Mouse (Mus musculus): ENCODE results near the gene Lrmda.

Lrmda gene

DNA sequence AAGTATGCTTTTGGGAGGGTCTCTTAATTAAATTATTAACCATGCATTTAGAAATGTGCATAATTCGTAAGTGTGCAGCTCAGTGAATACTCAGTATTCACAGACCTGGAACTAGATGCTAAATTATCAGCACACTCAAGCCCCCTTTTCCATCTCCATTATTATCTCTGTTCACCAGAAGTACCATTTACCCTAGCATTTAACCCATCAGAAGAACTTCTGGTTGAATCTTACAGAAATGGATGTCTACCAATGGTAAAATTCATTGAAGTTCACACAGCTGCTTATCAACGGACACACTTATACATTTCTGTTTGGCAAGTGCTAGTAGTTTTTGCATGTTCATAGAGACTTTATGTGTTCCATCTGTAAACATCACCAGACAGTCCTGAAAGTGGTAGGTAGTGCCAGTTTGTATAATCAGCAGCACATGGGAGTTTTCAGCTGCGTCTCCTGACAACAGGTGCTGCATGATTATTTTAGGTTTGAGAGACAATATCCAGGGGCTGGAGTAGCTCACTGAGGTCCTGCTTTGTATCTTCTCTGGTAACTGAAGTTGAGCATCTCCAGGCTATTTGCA is 968.7 kb downstream of the Lrmda start:
- DNase-seq (ENCODE audit: extremely low read depth, low read depth, low spot score): no peak

DNA sequence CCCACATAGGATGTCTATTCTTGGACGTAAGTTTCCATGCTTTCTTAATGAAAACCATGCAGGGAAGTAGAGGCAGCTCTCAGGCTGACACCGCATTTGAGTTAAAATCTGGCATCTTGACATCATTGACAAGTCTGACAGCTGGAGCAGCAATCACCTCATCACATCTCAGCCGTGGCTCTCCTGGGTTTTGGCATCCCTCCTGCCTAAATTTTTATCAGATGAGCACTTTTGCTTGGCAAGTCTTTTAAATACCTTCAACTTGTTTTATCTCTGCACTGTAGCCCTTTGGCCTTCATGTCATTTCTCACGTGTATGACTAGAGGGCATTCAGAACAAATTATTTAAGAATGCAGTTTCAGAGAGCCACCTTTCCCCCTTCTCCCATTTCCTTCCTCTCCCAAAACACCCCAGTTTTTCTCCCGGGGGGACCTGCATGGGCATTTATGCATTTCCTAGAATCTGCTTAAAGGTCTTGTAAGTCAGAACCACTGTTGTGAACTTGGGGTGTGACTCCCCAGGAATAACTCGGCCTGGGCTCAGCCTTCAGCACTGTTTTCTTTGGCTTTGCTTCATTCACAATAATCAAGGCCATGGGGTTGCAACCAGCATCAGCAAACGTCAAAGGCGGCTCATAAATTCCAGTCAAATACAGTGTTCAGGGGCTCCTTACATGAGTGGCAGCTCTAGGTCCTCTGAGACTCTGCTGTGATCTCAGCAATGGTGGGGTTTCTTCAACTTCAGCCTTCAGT is 975.8 kb downstream of the Lrmda start:
- DNase-seq (ENCODE audit: extremely low read depth, low read depth, low spot score): no peak

DNA sequence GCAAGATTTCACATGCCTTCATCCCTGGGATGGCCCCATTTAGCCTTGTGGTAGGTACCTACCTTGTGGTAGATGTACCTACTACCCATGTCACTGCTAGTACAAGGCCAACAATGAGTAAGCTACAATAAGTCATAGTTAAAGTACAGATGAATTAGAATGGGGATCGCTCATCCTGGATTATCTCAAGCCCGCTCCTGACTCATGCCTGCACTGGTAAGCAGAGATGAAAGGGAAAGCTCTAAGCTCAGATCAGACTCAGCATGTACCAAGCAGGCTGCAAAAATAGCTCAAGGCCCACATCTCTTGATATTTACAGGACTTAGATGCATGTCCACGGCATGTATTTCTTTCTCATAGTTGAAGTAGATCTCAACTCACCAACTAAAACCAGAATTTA is 979.4 kb downstream of the Lrmda start:
- DNase-seq (ENCODE audit: extremely low read depth, low read depth, low spot score): no peak

DNA sequence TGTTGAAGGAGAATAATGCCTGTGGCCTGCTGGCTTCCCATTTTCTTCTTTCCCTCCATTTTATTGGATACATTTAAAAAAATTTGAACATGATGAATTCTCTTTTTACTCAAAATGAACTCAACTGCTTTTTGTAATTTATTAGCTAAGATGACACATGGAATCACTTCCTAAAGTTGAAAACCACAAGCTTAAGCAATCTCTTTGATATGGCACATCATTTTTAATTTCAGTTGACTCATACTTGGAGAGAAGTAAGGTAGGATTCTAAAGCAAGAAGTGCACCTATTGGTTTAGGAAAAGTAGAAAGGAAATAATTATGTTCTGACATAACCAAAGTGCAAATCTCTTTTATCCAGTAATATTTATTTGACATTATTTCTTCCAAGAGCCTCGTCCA is 992.5 kb downstream of the Lrmda start:
- DNase-seq (ENCODE audit: extremely low read depth, low read depth, low spot score): no peak

DNA sequence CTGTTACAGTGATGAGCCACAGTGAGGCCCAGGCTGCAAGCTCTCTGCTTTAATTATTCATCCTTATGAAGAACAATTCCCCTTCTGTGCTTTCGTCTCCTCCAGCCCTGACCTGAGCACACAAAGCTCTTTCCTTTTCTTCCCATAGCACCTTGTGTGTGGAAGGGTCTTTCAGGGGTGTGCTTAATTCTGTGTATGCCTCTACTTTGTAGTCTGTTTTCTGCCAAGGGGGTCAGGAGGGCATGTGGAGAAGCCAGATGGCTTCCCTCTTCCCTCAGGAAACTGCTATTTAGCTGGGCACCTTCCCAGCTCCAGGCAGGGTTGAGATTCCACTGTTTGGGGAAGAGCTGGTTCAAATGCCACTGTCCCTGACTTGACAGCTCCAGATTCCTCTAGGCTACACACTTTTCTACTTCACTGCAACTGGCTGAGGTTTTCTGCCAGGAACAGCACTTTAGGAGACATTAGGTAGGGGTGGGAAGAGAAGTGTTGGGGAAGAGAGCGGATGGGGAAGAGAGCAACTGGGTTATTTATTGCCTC is 995.3 kb downstream of the Lrmda start:
- DNase-seq (ENCODE audit: extremely low read depth, low read depth, low spot score): no peak

DNA sequence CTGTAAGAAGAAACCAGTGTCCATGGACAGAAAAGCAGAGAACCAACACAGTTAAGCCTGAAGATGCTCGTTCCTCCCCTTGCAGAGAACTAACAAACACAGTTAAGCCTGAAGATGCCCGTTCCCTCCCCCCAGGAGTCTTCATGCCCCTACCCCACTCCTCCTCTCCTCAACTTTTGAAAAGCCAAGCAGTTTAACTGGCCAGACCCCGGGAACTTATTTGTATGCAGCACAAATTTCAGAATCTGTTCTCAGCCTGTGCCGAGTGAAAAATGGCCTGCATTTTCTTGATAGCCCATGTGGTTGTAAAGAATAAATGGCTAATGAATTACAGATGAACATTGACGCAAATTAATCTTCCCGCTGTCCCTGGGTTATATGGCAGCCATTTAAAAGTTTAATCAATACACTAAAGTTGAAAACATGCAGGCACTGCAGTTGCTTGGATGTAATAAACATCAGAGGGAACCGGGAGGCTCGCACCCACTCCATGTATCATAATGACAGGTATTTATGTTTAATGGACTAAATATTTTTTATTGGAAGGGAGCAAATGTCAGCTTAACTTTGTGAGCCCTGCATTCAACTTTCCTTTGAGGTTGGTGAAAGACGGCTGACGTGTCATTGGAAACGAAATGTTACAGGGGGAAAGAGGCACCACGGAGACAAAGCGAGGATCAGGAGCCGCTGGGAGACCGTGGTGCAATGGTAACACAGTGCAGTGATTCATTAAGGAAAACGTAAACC is 996.0 kb downstream of the Lrmda start:
- DNase-seq (ENCODE audit: extremely low read depth, low read depth, low spot score): no peak

DNA sequence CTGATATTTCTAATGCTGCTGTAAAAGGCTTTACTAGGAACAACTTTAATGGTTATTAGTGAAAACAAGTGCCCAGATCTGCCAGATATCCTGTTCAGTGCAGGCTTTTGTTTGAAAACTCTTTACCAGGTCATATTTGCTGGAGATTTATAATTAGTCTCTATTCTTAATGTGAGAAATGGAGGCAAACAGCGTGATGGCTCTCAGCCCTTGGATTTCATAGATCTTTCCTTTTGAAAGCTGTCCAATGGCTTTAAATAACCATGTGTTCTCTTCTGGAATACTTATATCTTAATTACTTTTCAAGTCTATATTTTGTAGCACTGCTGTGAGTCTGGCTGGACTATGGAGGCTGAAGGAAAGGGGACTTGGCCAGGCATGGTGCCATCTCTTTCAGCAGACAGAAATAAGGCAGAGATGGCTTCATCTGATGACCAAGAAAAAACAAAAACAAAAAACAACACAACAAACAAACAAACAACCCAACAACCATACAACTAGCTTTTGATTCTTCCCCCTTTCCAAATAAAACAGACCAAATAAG is 996.6 kb downstream of the Lrmda start:
- no peak for DNase-seq (ENCODE audit: extremely low read depth, low read depth, low spot score)

DNA sequence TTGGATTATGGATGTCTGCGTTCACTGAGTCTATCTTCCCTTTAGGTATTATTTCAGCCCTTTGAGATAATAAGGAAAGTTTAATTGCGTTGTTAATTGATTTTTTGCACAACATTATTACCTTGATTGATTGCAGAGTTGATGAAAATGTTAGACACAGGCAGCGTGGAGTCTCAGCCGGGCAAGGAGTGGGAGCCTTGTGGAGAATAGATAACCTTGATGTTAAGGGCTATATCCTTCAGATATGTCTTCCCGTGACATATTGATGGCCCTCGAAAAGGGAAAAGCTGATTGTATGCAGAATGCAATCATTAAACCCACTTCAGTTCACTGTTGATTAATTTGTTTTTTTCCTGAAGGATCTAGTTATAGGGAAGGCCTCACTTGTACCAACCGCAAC is 1021.5 kb downstream of the Lrmda start:
- no peak for DNase-seq (ENCODE audit: extremely low read depth, low read depth, low spot score)

DNA sequence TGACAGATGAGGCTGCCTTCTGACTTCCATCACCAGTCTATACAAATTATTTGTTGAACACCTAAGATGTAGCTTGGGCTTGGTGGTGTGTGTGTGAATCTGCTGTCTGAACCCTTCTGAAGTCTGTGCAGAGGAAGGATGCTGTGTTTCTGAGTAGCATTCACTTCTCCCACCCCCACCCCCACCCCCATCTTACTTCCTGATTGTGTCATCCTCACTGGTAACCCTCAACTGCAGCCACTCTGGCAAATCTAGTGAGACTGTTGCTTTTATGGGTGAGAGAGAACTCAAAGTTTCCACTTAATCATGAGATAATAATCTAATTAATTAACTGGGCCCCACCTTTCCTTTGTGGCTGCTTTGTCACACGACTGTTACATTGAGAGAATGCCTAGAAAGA is 1025.8 kb downstream of the Lrmda start:
- DNase-seq (ENCODE audit: extremely low read depth, low read depth, low spot score): no peak

DNA sequence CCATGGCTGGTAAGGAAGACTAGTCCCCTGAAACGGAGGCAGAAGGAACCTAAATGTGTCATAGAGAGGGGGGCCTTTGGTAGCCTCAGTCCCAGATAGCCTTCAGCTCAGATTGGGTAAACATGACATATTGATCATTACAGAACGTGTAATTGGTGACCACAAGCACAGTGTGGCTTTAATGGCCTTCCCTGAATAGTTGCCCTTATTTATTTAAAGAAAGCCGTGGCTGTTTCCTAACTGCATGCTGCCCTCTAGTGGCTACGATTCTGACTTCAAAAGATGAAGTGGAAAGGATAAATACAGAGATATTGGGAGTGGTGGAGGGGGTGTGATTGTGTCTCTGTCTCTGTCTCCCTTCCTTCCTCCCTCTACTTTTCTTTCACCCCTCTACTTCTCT is 1026.8 kb downstream of the Lrmda start:
- no peak for DNase-seq (ENCODE audit: extremely low read depth, low read depth, low spot score)

DNA sequence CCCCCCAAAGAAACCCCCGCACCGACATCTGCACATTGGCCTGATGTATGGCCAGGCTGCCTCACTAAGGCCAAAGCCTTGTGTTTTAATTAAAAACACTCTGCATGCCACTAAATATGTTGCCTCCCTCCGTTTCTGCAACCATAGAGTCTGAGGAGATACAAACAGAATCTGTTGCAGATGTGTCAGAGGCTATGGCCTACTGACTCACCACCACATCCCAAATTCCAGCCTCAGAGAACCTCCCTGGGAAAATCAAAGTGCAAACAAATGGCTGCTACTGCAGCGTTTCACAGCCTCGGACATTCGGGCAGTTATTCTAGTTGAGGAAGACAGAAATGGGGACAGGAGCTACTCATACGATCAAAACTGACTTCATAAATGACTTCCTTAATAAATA is 1031.9 kb downstream of the Lrmda start:
- no peak for DNase-seq (ENCODE audit: extremely low read depth, low read depth, low spot score)

DNA sequence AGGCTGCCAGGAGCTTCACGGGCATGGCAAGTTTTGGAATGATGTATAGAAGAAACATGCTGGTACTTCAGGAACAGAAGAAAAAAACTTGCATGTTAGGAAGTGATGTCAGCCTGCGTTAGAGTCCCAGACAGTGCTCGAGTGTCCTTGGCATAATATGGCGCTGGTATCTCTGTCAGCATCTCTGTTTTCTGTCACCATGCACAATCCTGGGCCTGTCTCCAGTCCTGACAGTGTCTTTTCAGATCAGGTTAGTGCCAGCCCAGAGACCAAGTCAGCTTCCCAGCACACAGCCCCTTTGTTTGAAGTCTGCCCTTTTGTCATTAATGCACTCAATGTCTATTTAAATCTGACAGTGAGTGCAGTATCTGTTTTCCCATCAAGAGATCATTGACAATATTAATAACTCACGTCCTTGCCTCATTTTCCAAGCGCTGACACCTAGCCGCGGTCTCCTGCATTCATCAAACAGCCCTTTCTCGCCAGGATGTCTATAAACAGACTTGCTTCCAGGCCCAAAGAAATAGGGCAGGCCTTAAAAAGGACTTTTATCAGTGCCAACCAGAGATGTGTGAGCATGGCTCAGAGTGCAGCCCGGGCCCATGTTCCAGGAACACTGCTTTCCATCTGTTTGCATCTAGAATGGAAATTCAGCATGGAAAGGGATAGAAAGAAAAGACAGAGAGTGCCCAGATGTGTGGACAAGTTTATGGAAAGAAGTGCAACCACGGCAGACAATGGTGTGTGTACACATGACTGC is 1033.5 kb downstream of the Lrmda start:
- no peak for DNase-seq (ENCODE audit: extremely low read depth, low read depth, low spot score)

DNA sequence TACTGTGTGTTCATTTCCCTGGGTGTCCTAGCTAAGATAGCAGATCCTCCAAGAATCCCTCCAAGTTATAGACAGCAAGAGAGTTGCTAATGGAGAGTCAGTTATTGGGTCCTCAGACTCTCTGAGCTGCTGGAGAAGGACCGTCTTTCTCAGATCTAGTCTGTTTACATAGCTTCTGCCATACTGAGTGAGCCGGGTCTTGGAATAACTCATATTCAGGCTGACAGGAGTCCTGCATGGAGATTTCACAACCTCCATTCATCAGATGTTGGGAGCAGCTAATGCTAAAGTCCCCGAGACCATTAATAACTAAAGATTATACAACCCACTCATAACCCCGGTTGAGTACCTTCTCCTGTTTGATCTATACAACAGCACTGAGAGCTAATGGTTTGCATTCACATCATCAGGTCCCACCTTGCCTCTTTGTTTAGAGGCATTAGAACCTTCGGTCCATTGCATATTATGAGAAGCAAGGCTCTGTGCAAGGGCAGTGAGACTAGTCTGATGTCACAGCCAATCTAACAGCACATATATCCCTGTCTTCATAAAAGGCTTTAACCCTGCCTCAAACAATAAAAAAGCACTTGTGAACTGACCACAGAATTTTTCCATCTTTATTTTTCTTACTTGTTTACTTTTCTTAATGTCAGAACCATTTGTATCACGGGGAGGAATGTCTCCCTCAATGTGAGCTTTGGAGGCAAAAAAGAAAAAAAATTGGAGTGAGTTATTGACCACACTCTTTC is 1037.9 kb downstream of the Lrmda start:
- DNase-seq (ENCODE audit: extremely low read depth, low read depth, low spot score): no peak

DNA sequence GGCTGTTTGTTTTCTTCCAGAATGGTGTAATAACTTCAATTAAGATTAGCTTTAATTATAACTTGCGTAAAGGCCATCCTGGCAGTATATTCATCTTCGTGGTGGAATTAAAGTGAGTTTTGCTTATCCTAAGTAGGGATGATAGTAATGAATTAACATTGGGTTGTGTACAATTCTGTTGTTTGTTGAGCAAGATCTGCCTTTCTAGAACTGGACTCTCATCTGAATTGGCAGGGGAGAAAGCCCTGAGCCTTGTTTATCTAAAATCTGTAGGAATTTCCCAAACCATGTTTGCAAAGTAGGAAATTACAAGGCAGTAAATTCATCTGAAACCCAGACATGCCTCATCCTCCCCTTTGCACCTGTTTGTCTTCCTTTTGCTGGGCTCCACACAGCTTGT is 1038.5 kb downstream of the Lrmda start:
- no peak for DNase-seq (ENCODE audit: extremely low read depth, low read depth, low spot score)

DNA sequence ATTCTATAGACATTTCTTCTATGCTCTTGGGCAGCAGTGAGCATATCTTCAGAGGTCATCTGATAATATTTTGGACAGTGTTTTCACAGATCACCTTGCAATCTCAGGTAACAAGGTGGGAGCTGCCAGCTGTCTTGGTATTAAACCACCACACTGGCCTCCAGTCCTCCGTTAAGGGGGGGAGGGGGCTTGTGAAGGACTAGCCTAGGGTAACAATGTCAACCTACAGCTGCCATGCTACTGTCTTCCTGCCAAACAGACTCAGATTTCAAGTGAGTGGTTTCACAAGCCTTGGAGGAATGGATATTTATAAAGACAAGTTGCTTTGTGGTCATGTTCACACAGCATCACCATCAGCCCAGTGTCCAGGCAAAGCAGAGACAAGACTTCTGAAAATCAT is 1059.2 kb downstream of the Lrmda start:
- no peak for DNase-seq (ENCODE audit: extremely low read depth, low read depth, low spot score)

DNA sequence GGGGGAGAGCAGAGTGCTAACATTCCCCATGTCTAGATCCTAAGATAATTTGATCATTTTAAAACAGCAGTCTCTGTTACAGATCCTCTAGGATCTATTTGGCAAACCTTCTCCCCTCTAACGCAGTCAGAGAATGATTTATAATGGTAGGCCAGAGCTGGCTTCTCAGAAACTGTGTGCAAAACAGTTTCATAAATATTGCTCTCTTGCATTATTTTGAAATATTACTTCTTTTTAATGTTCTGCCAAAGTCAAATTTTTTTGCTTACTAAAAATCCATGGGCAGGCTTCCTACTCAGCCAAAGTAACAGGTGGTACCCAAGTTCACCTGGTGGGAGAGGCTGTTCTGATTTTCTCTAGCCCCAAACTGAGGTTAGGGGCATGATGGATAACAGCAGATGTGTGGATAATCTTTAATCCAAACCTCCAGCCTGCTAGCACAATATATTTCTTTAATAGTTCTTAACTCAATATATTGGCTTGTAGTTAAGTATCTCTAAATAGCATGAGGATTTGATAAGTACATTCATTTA is 1064.8 kb downstream of the Lrmda start:
- no peak for DNase-seq (ENCODE audit: extremely low read depth, low read depth, low spot score)

DNA sequence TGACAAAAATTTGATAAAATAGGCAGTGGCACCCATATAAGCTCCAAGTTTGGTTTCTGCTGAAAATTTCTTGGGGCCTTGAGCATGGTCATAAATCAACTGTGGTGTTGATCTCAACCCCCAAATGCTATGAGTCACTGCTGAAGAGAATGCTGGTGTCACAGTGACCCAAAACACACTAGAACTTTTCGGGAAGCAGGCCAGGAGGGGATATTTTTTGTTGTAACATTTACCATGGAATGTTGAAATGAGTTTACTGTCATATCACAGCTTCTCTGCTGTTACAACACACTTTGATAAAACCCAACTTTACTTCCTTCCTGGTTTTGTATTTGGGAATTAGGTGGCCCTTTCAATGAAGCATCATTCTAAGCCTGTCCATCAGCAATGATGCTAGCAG is 1065.3 kb downstream of the Lrmda start:
- no peak for DNase-seq (ENCODE audit: extremely low read depth, low read depth, low spot score)

DNA sequence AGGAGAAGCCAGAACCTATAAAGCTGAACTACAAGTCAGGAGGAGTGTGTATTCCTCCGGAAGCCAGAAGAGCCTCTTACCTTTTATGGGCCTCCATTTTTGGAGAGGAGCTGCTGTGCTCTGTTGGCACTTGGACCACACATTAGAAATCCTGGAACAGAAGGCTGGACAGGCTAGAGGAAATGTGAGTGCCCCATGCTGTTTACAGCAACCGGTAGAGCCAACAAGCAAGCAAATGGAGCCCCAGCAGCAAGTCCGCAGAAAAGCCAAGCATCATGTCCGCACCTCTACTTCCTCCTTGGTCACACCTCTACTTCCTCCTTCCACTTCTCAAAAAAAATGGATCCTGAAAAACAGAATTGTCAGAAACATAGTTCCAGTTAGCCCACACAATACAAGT is 1073.8 kb downstream of the Lrmda start:
- DNase-seq (ENCODE audit: extremely low read depth, low read depth, low spot score): no peak

DNA sequence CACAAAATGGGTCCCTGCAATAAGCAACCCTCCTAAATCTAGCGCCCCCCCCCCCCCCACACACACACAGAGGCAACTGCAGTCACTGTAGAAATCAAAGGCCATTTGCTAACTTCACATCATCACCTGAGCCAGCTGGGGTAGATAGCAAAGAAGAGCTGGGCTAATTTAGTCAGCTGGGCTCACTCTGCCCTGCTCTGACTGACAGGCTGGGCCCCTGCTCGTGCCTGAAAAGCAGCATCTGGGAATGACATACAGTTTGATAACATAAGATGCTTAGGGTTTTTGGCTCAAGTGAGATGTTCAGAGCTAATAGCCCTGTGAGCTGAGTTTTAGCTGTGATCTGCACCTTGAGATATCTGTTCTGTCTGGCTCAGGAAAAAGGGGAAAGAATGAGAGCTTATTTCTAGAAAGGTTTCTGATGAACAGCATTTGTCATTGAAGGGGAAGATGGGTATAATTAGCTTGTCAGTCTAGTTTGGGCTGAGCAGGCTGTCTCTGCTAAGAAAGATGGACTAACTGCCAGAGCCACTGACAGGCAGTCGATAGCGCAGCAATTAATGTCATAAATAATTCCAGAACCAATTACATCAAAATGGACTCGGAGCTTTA is 1075.1 kb downstream of the Lrmda start:
- DNase-seq (ENCODE audit: extremely low read depth, low read depth, low spot score): no peak
